Mouse (Mus musculus) cerebellum, adult 2 months (tissue): ENCODE data around the gene Gins1. TPM values are rescaled to one million over a fixed set of nuclear protein-coding genes. Genes with fewer than 3 reads are reported as not detected.
"Not testable (repeated sequence)": the region's sequence is repeated elsewhere in the genome, so short reads cannot be mapped to it uniquely, and the experiment has no call there.

Source experiments
- DNase-seq, 2 experiments: peaks; one replicate each; pipeline ENCODE4 v3.0.0; 2021
- H3K27ac ChIP-seq: fragments of 200-500 bp; 2 replicates; pipeline ENCODE4 v1.5.1; 2012; ENCODE audit warnings: low read length, control low read depth, inconsistent platforms; ENCODE audit not compliant: insufficient read depth
- H3K27me3 ChIP-seq: fragments of 200-500 bp; 2 replicates; pipeline ENCODE4 v1.6.1; 2012; ENCODE audit warnings: inconsistent platforms, mild to moderate bottlenecking, low read length, moderate library complexity; ENCODE audit not compliant: control insufficient read depth, insufficient read depth
- H3K4me1 ChIP-seq: fragments of 200-500 bp; 2 replicates; pipeline ENCODE4 v1.6.1; 2011; ENCODE audit warnings: low read length; ENCODE audit not compliant: control insufficient read depth, insufficient read depth
- H3K4me3 ChIP-seq: fragments of 200-500 bp; replicated peaks from 2 replicates; pipeline ENCODE3; 2011; ENCODE audit warnings: mild to moderate bottlenecking, low read depth, low read length, control low read depth; ENCODE audit not compliant: insufficient read depth
- CTCF ChIP-seq: fragments of 200-500 bp; IDR thresholded peaks from 2 replicates; pipeline ENCODE4 v1.5.1; 2011; ENCODE audit warnings: low read depth, mild to moderate bottlenecking, control low read depth, low read length, moderate library complexity, borderline replicate concordance; ENCODE audit not compliant: insufficient read depth
- POLR2A ChIP-seq: fragments of 200-500 bp; IDR thresholded peaks from 2 replicates; pipeline ENCODE4 v1.6.1; 2011; ENCODE audit warnings: low read length, control low read depth, borderline replicate concordance; ENCODE audit not compliant: insufficient read depth
- WGBS: fragments of 180-500 bp; shearing (Covaris S2); methylation state at CpG from one replicate; pipeline ENCODE4 v1.1.7; 2018; 5-methylcytosine and 5-hydroxymethylcytosine counted together
- polyA plus RNA-seq: library from polyadenylated mRNA; depleted of rRNA; stranded (reverse); fragments of >200 nt; gene quantifications from 2 replicates; pipeline ENCODE4 v1.2.3, GENCODE M21; 2012

Gene Gins1
- polyA plus RNA-seq, 1 experiment = 1.3 TPM

- no peaks in the 10 kb centered on the region for H3K27me3 ChIP-seq
- 74% methylated on average over 7 of the region's 7 CpGs for whole genome bisulfite sequencing
- no peak for DNase-seq
- H3K4me3 ChIP-seq = no peak overlapping the region
- H3K27ac ChIP-seq = no peak overlapping the region
- H3K4me1 ChIP-seq = peaks cover 4% of the 10 kb centered on the region
- no peak for TF ChIP-seq POLR2A
- TF ChIP-seq CTCF = no peak
Observed at GRCm38 (mm10) chr2:150895691-150896252, 9.4 kb upstream of the Gins1 start.

GRCm38 (mm10) chr2:150900341-150900740, 4.9 kb upstream of the Gins1 start:
- no peak overlapping the region for H3K27ac ChIP-seq
- H3K4me1 ChIP-seq = peaks cover 4% of the 10 kb centered on the region
- TF ChIP-seq POLR2A = no peak
- TF ChIP-seq CTCF = no peak
- no peaks in the 10 kb centered on the region for H3K27me3 ChIP-seq
- WGBS = 94% methylated on average over 6 of the region's 6 CpGs
- no peak overlapping the region for H3K4me3 ChIP-seq
- DNase-seq = no peak

- 80% methylated on average over 8 of the region's 8 CpGs for WGBS
- no peak for DNase-seq
- Histone ChIP-seq H3K4me3 (no peak overlapping the region), H3K27ac (no peak overlapping the region), H3K4me1 (peaks cover 4% of the 10 kb centered on the region), H3K27me3 (no peaks in the 10 kb centered on the region)
- TF ChIP-seq POLR2A (no peak), CTCF (no peak)
Observed at GRCm38 (mm10) chr2:150902347-150902746, 2.9 kb upstream of the Gins1 start.

- Histone ChIP-seq H3K27ac (peak within 1 kb of the TSS; percentile 80), H3K4me3 (peak within 1 kb of the TSS; percentile 94), H3K4me1 (peaks cover 4% of the 10 kb centered on the region), H3K27me3 (no peaks in the 10 kb centered on the region)
- WGBS = under 1% methylated on average over 72 of the region's 72 CpGs
- DNase-seq = peak; percentile 97 to 98
- TF ChIP-seq CTCF = no peak
- TF ChIP-seq POLR2A = peak; percentile 72; the same call in 1 of the 2 replicates
Observed at GRCm38 (mm10) chr2:150904272-150904935, 796 bp upstream of the Gins1 start, which contains the start of gene Abhd12. Gene Abhd12 (minus strand): TSS chr2:150904741.

DNA sequence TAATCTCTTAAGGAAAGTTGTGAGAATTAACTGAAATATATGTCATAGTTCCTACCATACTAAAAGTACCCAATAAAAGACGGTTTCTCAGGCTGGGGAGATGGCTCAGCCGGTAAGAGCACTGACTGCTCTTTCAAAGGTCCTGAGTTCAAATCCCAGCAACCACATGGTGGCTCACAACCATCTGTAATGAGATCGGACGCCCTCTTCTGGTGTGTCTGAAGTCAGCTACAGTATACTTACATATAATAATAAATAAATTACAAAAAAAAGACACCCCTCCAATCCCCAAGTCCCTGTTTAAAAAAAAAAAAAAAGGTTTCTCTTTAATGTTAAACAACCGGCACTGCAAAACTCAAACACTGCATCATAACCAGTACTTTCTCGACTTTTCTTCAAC, 3.7 kb downstream of the Gins1 start:
- H3K27me3 ChIP-seq, DNase-seq, H3K4me1 ChIP-seq, H3K4me3 ChIP-seq, H3K27ac ChIP-seq: not testable (repeated sequence)
- 49% methylated on average over 6 of the region's 6 CpGs for WGBS

GRCm38 (mm10) chr2:150909429-150910039, 4.3 kb downstream of the Gins1 start:
- WGBS = under 1% methylated on average over 35 of the region's 35 CpGs
- Histone ChIP-seq H3K27me3 (no peaks in the 10 kb centered on the region), H3K4me3 (peak overlapping the region; percentile 59), H3K27ac (no peak overlapping the region), H3K4me1 (no peaks in the 10 kb centered on the region)
- DNase-seq = peak; percentile 85 to 91
- no peak for TF ChIP-seq POLR2A
- TF ChIP-seq CTCF = no peak

DNA sequence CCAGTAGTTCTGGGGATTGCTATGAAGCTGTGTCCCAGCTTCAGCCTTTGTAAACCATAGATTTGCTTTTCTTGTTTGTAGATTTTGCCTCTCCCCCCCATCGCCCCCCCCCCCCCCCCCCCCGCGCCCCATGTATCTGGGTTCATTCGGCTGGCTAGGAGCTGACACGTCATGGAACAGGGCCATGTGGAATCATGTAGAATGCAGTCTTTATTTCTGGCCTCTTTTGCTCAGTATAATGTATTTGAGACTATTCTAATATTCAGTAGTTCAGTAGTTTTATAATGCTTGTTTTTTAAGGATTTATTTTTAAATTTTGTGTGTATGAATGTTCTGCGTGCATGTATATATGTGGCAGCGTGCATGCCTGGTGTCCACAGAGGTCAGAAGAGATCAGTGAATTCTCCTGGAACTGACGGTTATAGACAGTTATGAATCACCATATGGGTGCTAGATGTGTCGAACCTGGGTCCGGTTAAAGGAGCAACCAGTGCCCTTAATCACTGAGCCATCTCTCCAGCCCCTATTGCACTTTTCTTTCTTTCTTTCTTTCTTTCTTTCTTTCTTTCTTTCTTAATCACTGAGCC, 5.2 kb downstream of the Gins1 start:
- H3K4me1 ChIP-seq = no peaks in the 10 kb centered on the region
- DNase-seq = no peak
- TF ChIP-seq CTCF (no peak), POLR2A (no peak)
- no peaks in the 10 kb centered on the region for H3K27me3 ChIP-seq
- H3K27ac ChIP-seq = no peak overlapping the region
- WGBS = 6% methylated on average over 10 of the region's 10 CpGs
- no peak overlapping the region for H3K4me3 ChIP-seq
